Mouse (Mus musculus): ENCODE data around the gene Gm11099. TPM values are rescaled to one million over a fixed set of nuclear protein-coding genes. Genes with fewer than 3 reads are reported as not detected.

The Gm11099 gene
- not detected in 2 replicates for polyA plus RNA-seq (2012; ENCODE audit: insufficient read depth, insufficient read length, low replicate concordance, missing spikeins)

GRCm38 (mm10) chr2:58859134-58859533 lies at the start of gene Gm11099:
Gene Gm11099 (plus strand): TSS chr2:58859434.
- no peak within 1 kb of the TSS for H3K27ac ChIP-seq (ENCODE audit: insufficient read depth, low read depth, low read length)
- no peak within 1 kb of the TSS for H3K4me3 ChIP-seq (ENCODE audit: insufficient read depth, low read depth, low read length)
- 94% methylated on average over 5 of the region's 5 CpGs for WGBS
- H3K4me1 ChIP-seq (ENCODE audit: control insufficient read depth, insufficient read depth, low read length): no peaks in the 10 kb centered on the region
- no peak for TF ChIP-seq CTCF (IDR thresholded peaks at IDR 0.05; ENCODE audit: insufficient read depth, low read depth, low read length)
- TF ChIP-seq POLR2A (IDR thresholded peaks at IDR 0.05; ENCODE audit: insufficient read depth, low read depth, low read length): no peak

- Histone ChIP-seq H3K27ac (ENCODE audit: insufficient read depth, low read depth, low read length) (no peak overlapping the region), H3K4me3 (ENCODE audit: insufficient read depth, low read depth, low read length) (no peak overlapping the region), H3K4me1 (ENCODE audit: control insufficient read depth, insufficient read depth, low read length) (no peaks in the 10 kb centered on the region)
- no peak for TF ChIP-seq CTCF (IDR thresholded peaks at IDR 0.05; ENCODE audit: insufficient read depth, low read depth, low read length)
- TF ChIP-seq POLR2A (IDR thresholded peaks at IDR 0.05; ENCODE audit: insufficient read depth, low read depth, low read length): no peak
- WGBS: 26% methylated on average over 2 of the region's 2 CpGs
Observed at GRCm38 (mm10) chr2:58812941-58813340, 46.3 kb upstream of the Gm11099 start.

- Histone ChIP-seq H3K4me3 (ENCODE audit: insufficient read depth, low read depth, low read length) (no peak overlapping the region), H3K27ac (ENCODE audit: insufficient read depth, low read depth, low read length) (no peak overlapping the region), H3K4me1 (ENCODE audit: control insufficient read depth, insufficient read depth, low read length) (no peaks in the 10 kb centered on the region)
- no peak for TF ChIP-seq POLR2A (IDR thresholded peaks at IDR 0.05; ENCODE audit: insufficient read depth, low read depth, low read length)
- WGBS: 81% methylated on average over 3 of the region's 3 CpGs
Observed at GRCm38 (mm10) chr2:58828910-58829600, 30.2 kb upstream of the Gm11099 start.

- no peak overlapping the region for H3K27ac ChIP-seq (ENCODE audit: insufficient read depth, low read depth, low read length)
- no peak overlapping the region for H3K4me3 ChIP-seq (ENCODE audit: insufficient read depth, low read depth, low read length)
- 44% methylated on average over 7 of the region's 7 CpGs for WGBS
- H3K4me1 ChIP-seq (ENCODE audit: control insufficient read depth, insufficient read depth, low read length): peaks cover 2% of the 10 kb centered on the region; the same call in 1 of the 2 replicates
- TF ChIP-seq CTCF (IDR thresholded peaks at IDR 0.05; ENCODE audit: insufficient read depth, low read depth, low read length): no peak
- TF ChIP-seq POLR2A (IDR thresholded peaks at IDR 0.05; ENCODE audit: insufficient read depth, low read depth, low read length): no peak
Observed at GRCm38 (mm10) chr2:58829981-58830742, 29.1 kb upstream of the Gm11099 start.

GRCm38 (mm10) chr2:58832253-58832980 lies 26.8 kb upstream of the Gm11099 start:
- H3K4me3 ChIP-seq (ENCODE audit: insufficient read depth, low read depth, low read length): no peak overlapping the region
- 92% methylated on average over 20 of the region's 20 CpGs for WGBS
- TF ChIP-seq CTCF (IDR thresholded peaks at IDR 0.05; ENCODE audit: insufficient read depth, low read depth, low read length) (no peak), POLR2A (IDR thresholded peaks at IDR 0.05; ENCODE audit: insufficient read depth, low read depth, low read length) (no peak)

GRCm38 (mm10) chr2:58841021-58841420 lies 18.2 kb upstream of the Gm11099 start:
- Histone ChIP-seq H3K27ac (ENCODE audit: insufficient read depth, low read depth, low read length) (no peak overlapping the region), H3K4me3 (ENCODE audit: insufficient read depth, low read depth, low read length) (no peak overlapping the region), H3K4me1 (ENCODE audit: control insufficient read depth, insufficient read depth, low read length) (no peaks in the 10 kb centered on the region; the same call in 1 of the 2 replicates)
- no peak for TF ChIP-seq POLR2A (IDR thresholded peaks at IDR 0.05; ENCODE audit: insufficient read depth, low read depth, low read length)
- TF ChIP-seq CTCF (IDR thresholded peaks at IDR 0.05; ENCODE audit: insufficient read depth, low read depth, low read length): no peak
- WGBS: 44% methylated on average over 3 of the region's 3 CpGs

More at GRCm38 (mm10) chr2:58832253-58832980, 26.8 kb upstream of the Gm11099 start:
- peaks cover 2% of the 10 kb centered on the region; the same call in 1 of the 2 replicates for H3K4me1 ChIP-seq (ENCODE audit: control insufficient read depth, insufficient read depth, low read length)
- no peak overlapping the region for H3K27ac ChIP-seq (ENCODE audit: insufficient read depth, low read depth, low read length)

GRCm38 (mm10) chr2:58842443-58842842 lies 16.8 kb upstream of the Gm11099 start:
- H3K4me1 ChIP-seq (ENCODE audit: control insufficient read depth, insufficient read depth, low read length): no peaks in the 10 kb centered on the region; the same call in 1 of the 2 replicates
- TF ChIP-seq POLR2A (IDR thresholded peaks at IDR 0.05; ENCODE audit: insufficient read depth, low read depth, low read length) (no peak), CTCF (IDR thresholded peaks at IDR 0.05; ENCODE audit: insufficient read depth, low read depth, low read length) (no peak)
- WGBS: 89% methylated on average over 4 of the region's 4 CpGs

GRCm38 (mm10) chr2:58844499-58844898 lies 14.7 kb upstream of the Gm11099 start:
- Histone ChIP-seq H3K27ac (ENCODE audit: insufficient read depth, low read depth, low read length) (no peak overlapping the region), H3K4me3 (ENCODE audit: insufficient read depth, low read depth, low read length) (no peak overlapping the region), H3K4me1 (ENCODE audit: control insufficient read depth, insufficient read depth, low read length) (no peaks in the 10 kb centered on the region; the same call in 1 of the 2 replicates)
- WGBS: 57% methylated on average over 10 of the region's 10 CpGs
- TF ChIP-seq POLR2A (IDR thresholded peaks at IDR 0.05; ENCODE audit: insufficient read depth, low read depth, low read length) (no peak), CTCF (IDR thresholded peaks at IDR 0.05; ENCODE audit: insufficient read depth, low read depth, low read length) (no peak)

More at GRCm38 (mm10) chr2:58842443-58842842, 16.8 kb upstream of the Gm11099 start:
- Histone ChIP-seq H3K27ac (ENCODE audit: insufficient read depth, low read depth, low read length) (no peak overlapping the region), H3K4me3 (ENCODE audit: insufficient read depth, low read depth, low read length) (no peak overlapping the region)
